Mouse (Mus musculus): ENCODE data around the gene Frmd4a. TPM values are rescaled to one million over a fixed set of nuclear protein-coding genes. Genes with fewer than 3 reads are reported as not detected.
"Not testable (repeated sequence)": the region's sequence is repeated elsewhere in the genome, so short reads cannot be mapped to it uniquely, and the experiment has no call there.

The Frmd4a gene
- polyA plus RNA-seq, 1 experiment from 2014 or later, result 72.7 TPM

GRCm38 (mm10) chr2:4258803-4259202 is 241.3 kb downstream of the Frmd4a start:
- not testable (repeated sequence) for ATAC-seq (replicated peaks); H3K4me3 ChIP-seq; H3K9me3 ChIP-seq; H3K4me1 ChIP-seq; H3K36me3 ChIP-seq; H3K27ac ChIP-seq (replicated peaks); H3K9ac ChIP-seq (replicated peaks); H3K4me2 ChIP-seq (replicated peaks); H3K27me3 ChIP-seq
- WGBS, result 96% methylated on average over 12 of the region's 12 CpGs

- no peaks in the 10 kb centered on the region for H3K27me3 ChIP-seq
- no peaks in the 10 kb centered on the region for H3K9me3 ChIP-seq
- H3K4me1 ChIP-seq, result peaks cover 9% of the 10 kb centered on the region
- H3K4me3 ChIP-seq, result no peak overlapping the region
- no peak overlapping the region for H3K9ac ChIP-seq (replicated peaks)
- H3K36me3 ChIP-seq, result no peaks in the 10 kb centered on the region
- ATAC-seq (replicated peaks), result peak; percentile 51; the same call in 1 of the 2 replicates
- H3K4me2 ChIP-seq (replicated peaks), result no peak overlapping the region
- WGBS, result 26% methylated on average over 10 of the region's 10 CpGs
- H3K27ac ChIP-seq (replicated peaks), result no peak overlapping the region
Observed at GRCm38 (mm10) chr2:4260324-4261058, 243.0 kb downstream of the Frmd4a start.

GRCm38 (mm10) chr2:4262667-4263066 is 245.2 kb downstream of the Frmd4a start:
- Histone ChIP-seq H3K27ac (replicated peaks) (no peak overlapping the region), H3K4me3 (no peak overlapping the region), H3K4me1 (peaks cover 12% of the 10 kb centered on the region), H3K36me3 (no peaks in the 10 kb centered on the region), H3K27me3 (no peaks in the 10 kb centered on the region), H3K9ac (replicated peaks) (no peak overlapping the region), H3K9me3 (no peaks in the 10 kb centered on the region), H3K4me2 (replicated peaks) (no peak overlapping the region)
- ATAC-seq (replicated peaks), result no peak
- WGBS, result 88% methylated on average over 3 of the region's 3 CpGs

- Histone ChIP-seq H3K9ac (replicated peaks) (no peak overlapping the region), H3K9me3 (no peaks in the 10 kb centered on the region), H3K27ac (replicated peaks) (peak overlapping the region; percentile 56), H3K27me3 (no peaks in the 10 kb centered on the region), H3K4me3 (no peak overlapping the region), H3K4me1 (0 out of 2 replicates have a peak, but pooled peaks cover 4% of the 10 kb centered on the region), H3K4me2 (replicated peaks) (no peak overlapping the region), H3K36me3 (no peaks in the 10 kb centered on the region)
- WGBS, result 69% methylated on average over 7 of the region's 7 CpGs
- no peak for ATAC-seq (replicated peaks)
Observed at GRCm38 (mm10) chr2:4267377-4267776, 249.9 kb downstream of the Frmd4a start.

GRCm38 (mm10) chr2:4282777-4283176 is 265.3 kb downstream of the Frmd4a start:
- Histone ChIP-seq H3K27me3 (no peaks in the 10 kb centered on the region), H3K4me1 (peaks cover 6% of the 10 kb centered on the region), H3K9me3 (no peaks in the 10 kb centered on the region), H3K4me2 (replicated peaks) (no peak overlapping the region), H3K36me3 (no peaks in the 10 kb centered on the region), H3K27ac (replicated peaks) (no peak overlapping the region), H3K4me3 (no peak overlapping the region), H3K9ac (replicated peaks) (no peak overlapping the region)
- 72% methylated on average over 5 of the region's 5 CpGs for WGBS
- ATAC-seq (replicated peaks), result no peak

- no peak overlapping the region for H3K27ac ChIP-seq (replicated peaks)
- no peak for ATAC-seq (replicated peaks)
- H3K9ac ChIP-seq (replicated peaks), result no peak overlapping the region
- no peaks in the 10 kb centered on the region for H3K27me3 ChIP-seq
- H3K9me3 ChIP-seq, result no peaks in the 10 kb centered on the region
- no peak overlapping the region for H3K4me3 ChIP-seq
- peaks cover 6% of the 10 kb centered on the region for H3K4me1 ChIP-seq
- H3K36me3 ChIP-seq, result no peaks in the 10 kb centered on the region
- no peak overlapping the region for H3K4me2 ChIP-seq (replicated peaks)
- whole genome bisulfite sequencing, result 29% methylated on average over 4 of the region's 4 CpGs
Observed at GRCm38 (mm10) chr2:4285693-4286291, 268.3 kb downstream of the Frmd4a start.

GRCm38 (mm10) chr2:4286390-4286901 is 268.9 kb downstream of the Frmd4a start:
- no peak overlapping the region for H3K27ac ChIP-seq (replicated peaks)
- H3K4me3 ChIP-seq, result no peak overlapping the region
- no peak overlapping the region for H3K4me2 ChIP-seq (replicated peaks)
- H3K9me3 ChIP-seq, result no peaks in the 10 kb centered on the region
- H3K36me3 ChIP-seq, result no peaks in the 10 kb centered on the region
- peaks cover 6% of the 10 kb centered on the region for H3K4me1 ChIP-seq
- 34% methylated on average over 8 of the region's 8 CpGs for WGBS
- no peaks in the 10 kb centered on the region for H3K27me3 ChIP-seq
- no peak for ATAC-seq (replicated peaks)
- no peak overlapping the region for H3K9ac ChIP-seq (replicated peaks)

GRCm38 (mm10) chr2:4290475-4290874 is 273.0 kb downstream of the Frmd4a start:
- Histone ChIP-seq H3K4me3 (no peak overlapping the region), H3K27me3 (no peaks in the 10 kb centered on the region), H3K4me1 (peaks cover 6% of the 10 kb centered on the region), H3K36me3 (no peaks in the 10 kb centered on the region), H3K9me3 (no peaks in the 10 kb centered on the region), H3K4me2 (replicated peaks) (no peak overlapping the region), H3K9ac (replicated peaks) (no peak overlapping the region), H3K27ac (replicated peaks) (no peak overlapping the region)
- ATAC-seq (replicated peaks), result no peak
- WGBS, result 96% methylated on average over 2 of the region's 2 CpGs

GRCm38 (mm10) chr2:4291100-4291499 is 273.6 kb downstream of the Frmd4a start:
- H3K4me3 ChIP-seq, result no peak overlapping the region
- H3K9ac ChIP-seq (replicated peaks), result no peak overlapping the region
- no peak for ATAC-seq (replicated peaks)
- WGBS, result 57% methylated on average over 2 of the region's 2 CpGs
- H3K27me3 ChIP-seq, result no peaks in the 10 kb centered on the region
- no peak overlapping the region for H3K27ac ChIP-seq (replicated peaks)
- no peaks in the 10 kb centered on the region for H3K36me3 ChIP-seq
- H3K4me2 ChIP-seq (replicated peaks), result no peak overlapping the region
- H3K9me3 ChIP-seq, result no peaks in the 10 kb centered on the region
- H3K4me1 ChIP-seq, result peaks cover 4% of the 10 kb centered on the region

- Histone ChIP-seq H3K27ac (replicated peaks) (no peak overlapping the region), H3K4me3 (no peak overlapping the region), H3K36me3 (no peaks in the 10 kb centered on the region), H3K4me2 (replicated peaks) (no peak overlapping the region), H3K9ac (replicated peaks) (no peak overlapping the region), H3K9me3 (no peaks in the 10 kb centered on the region), H3K4me1 (no peaks in the 10 kb centered on the region; the same call in 1 of the 2 replicates), H3K27me3 (no peaks in the 10 kb centered on the region)
- ATAC-seq (replicated peaks), result no peak
- 96% methylated on average over 3 of the region's 3 CpGs for WGBS
Observed at GRCm38 (mm10) chr2:4291671-4292070, 274.2 kb downstream of the Frmd4a start.

- WGBS, result 95% methylated on average over 1 of the region's 1 CpGs
- Histone ChIP-seq H3K4me1 (peaks cover 10% of the 10 kb centered on the region), H3K36me3 (no peaks in the 10 kb centered on the region), H3K9me3 (no peaks in the 10 kb centered on the region), H3K4me2 (replicated peaks) (no peak overlapping the region), H3K4me3 (no peak overlapping the region), H3K9ac (replicated peaks) (no peak overlapping the region), H3K27ac (replicated peaks) (no peak overlapping the region), H3K27me3 (no peaks in the 10 kb centered on the region)
- no peak for ATAC-seq (replicated peaks)
Observed at GRCm38 (mm10) chr2:4293726-4294125, 276.2 kb downstream of the Frmd4a start.

- no peaks in the 10 kb centered on the region for H3K9me3 ChIP-seq
- no peak overlapping the region for H3K4me2 ChIP-seq (replicated peaks)
- ATAC-seq (replicated peaks), result no peak
Observed at GRCm38 (mm10) chr2:4295641-4296040, 278.1 kb downstream of the Frmd4a start.

More at GRCm38 (mm10) chr2:4295641-4296040, 278.1 kb downstream of the Frmd4a start:
- H3K27ac ChIP-seq (replicated peaks), result no peak overlapping the region
- H3K4me1 ChIP-seq, result peaks cover 24% of the 10 kb centered on the region
- no peak overlapping the region for H3K4me3 ChIP-seq
- H3K36me3 ChIP-seq, result no peaks in the 10 kb centered on the region
- H3K9ac ChIP-seq (replicated peaks), result no peak overlapping the region
- H3K27me3 ChIP-seq, result no peaks in the 10 kb centered on the region
